Mouse (Mus musculus) kidney, postnatal 0 days (tissue): ENCODE results near the gene Dync2h1. TPM values are rescaled to one million over a fixed set of nuclear protein-coding genes. Genes with fewer than 3 reads are reported as not detected.

Source experiments
- ATAC-seq: fragments of 200-750 bp; cut with Nextera tagmentation; replicated peaks from 2 replicates; pipeline ENCODE4 v1.8.0; 2017; ENCODE audit warnings: low read depth, moderate number of reproducible peaks, moderate TSS enrichment, moderate library complexity; ENCODE audit not compliant: low FRiP score
- DNase-seq: peaks from one replicate; pipeline ENCODE4 v3.0.0-alpha.2; 2016; ENCODE audit warnings: low spot score
- H3K27ac ChIP-seq: fragments of 300-500 bp; sonication (generic); 2 replicates; pipeline ENCODE4 v1.5.1; 2014; ENCODE audit warnings: mild to moderate bottlenecking
- H3K27me3 ChIP-seq: fragments of 300-500 bp; sonication (generic); 2 replicates; pipeline ENCODE4 v1.6.1; 2014; ENCODE audit warnings: low read length, mixed read lengths; ENCODE audit not compliant: insufficient read depth
- H3K36me3 ChIP-seq: fragments of 300-500 bp; sonication (generic); 2 replicates; pipeline ENCODE4 v1.6.1; 2014; ENCODE audit warnings: low read length, mixed read lengths; ENCODE audit not compliant: insufficient read depth
- H3K4me1 ChIP-seq: fragments of 300-500 bp; sonication (generic); replicated peaks from 2 replicates; pipeline ENCODE4 v1.6.1; 2014; ENCODE audit warnings: antibody characterized with exemption, low read length, mixed read lengths; ENCODE audit not compliant: insufficient read depth
- H3K4me2 ChIP-seq: fragments of 300-500 bp; sonication (generic); 2 replicates; pipeline ENCODE4 v1.6.1; 2014; ENCODE audit warnings: mild to moderate bottlenecking, low read length, moderate library complexity, mixed read lengths
- H3K4me3 ChIP-seq: fragments of 300-500 bp; sonication (generic); replicated peaks from 2 replicates; pipeline ENCODE4 v1.5.1; 2014; ENCODE audit warnings: low read depth, low read length
- H3K9ac ChIP-seq: fragments of 300-500 bp; sonication (generic); 2 replicates; pipeline ENCODE4 v1.6.1; 2014; ENCODE audit warnings: low read depth, low read length
- H3K9me3 ChIP-seq: fragments of 300-500 bp; sonication (generic); replicated peaks from 2 replicates; pipeline ENCODE4 v1.6.1; 2016; ENCODE audit warnings: low read length, inconsistent platforms, mixed read lengths
- CTCF ChIP-seq: IDR thresholded peaks from 2 replicates; pipeline ENCODE4 v1.5.1; 2016; ENCODE audit warnings: antibody characterized with exemption, low read depth, mild to moderate bottlenecking, moderate library complexity
- WGBS: fragments of 180-500 bp; shearing (Covaris S2); extraction: QIAGEN DNeasy Blood & Tissue Kit; methylation state at CpG from one replicate; pipeline ENCODE4 v1.1.7; 2014; 5-methylcytosine and 5-hydroxymethylcytosine counted together
- polyA plus RNA-seq: library from polyadenylated mRNA; unstranded; fragments of >200 nt; fragmentation: Nextera tagmentation; extraction: Ambion mirVana; gene quantifications from 2 replicates; pipeline ENCODE4 v1.2.1, GENCODE M21; 2015

Dync2h1 gene
- polyA plus RNA-seq, 1 experiment from 2014 or later, result 14.9 TPM

- Histone ChIP-seq H3K27ac (peak overlapping the region; percentile 63; the same call in 1 of the 2 replicates), H3K9me3 (no peaks in the 10 kb centered on the region), H3K27me3 (no peaks in the 10 kb centered on the region), H3K4me1 (no peaks in the 10 kb centered on the region), H3K36me3 (0 out of 2 replicates have a peak, but pooled peaks cover 4% of the 10 kb centered on the region), H3K4me3 (peak overlapping the region; percentile 56), H3K4me2 (peak overlapping the region; percentile 89), H3K9ac (peak overlapping the region; percentile 70)
- DNase-seq (peak; percentile 94), ATAC-seq (peak; percentile 100)
- no peak for TF ChIP-seq CTCF
- 9% methylated on average over 41 of the region's 41 CpGs for WGBS
Measured at GRCm38 (mm10) chr9:7176618-7177610, 7.3 kb downstream of the Dync2h1 start.

GRCm38 (mm10) chr9:7173756-7174155 lies 10.5 kb downstream of the Dync2h1 start:
- Histone ChIP-seq H3K9ac (no peak overlapping the region), H3K9me3 (no peaks in the 10 kb centered on the region), H3K4me1 (no peaks in the 10 kb centered on the region), H3K27ac (no peak overlapping the region), H3K4me2 (no peak overlapping the region), H3K27me3 (no peaks in the 10 kb centered on the region), H3K4me3 (no peak overlapping the region), H3K36me3 (0 out of 2 replicates have a peak, but pooled peaks cover 4% of the 10 kb centered on the region)
- WGBS, result 93% methylated on average over 1 of the region's 1 CpGs
- ATAC-seq, result no peak
- no peak for TF ChIP-seq CTCF
- no peak for DNase-seq

- Histone ChIP-seq H3K4me1 (no peaks in the 10 kb centered on the region), H3K9me3 (no peaks in the 10 kb centered on the region), H3K27ac (no peak overlapping the region), H3K9ac (no peak overlapping the region), H3K4me2 (no peak overlapping the region), H3K4me3 (no peak overlapping the region), H3K36me3 (0 out of 2 replicates have a peak, but pooled peaks cover 8% of the 10 kb centered on the region), H3K27me3 (no peaks in the 10 kb centered on the region)
- ATAC-seq (no peak), DNase-seq (no peak)
- 92% methylated on average over 6 of the region's 6 CpGs for WGBS
- no peak for TF ChIP-seq CTCF
Measured at GRCm38 (mm10) chr9:7167339-7167998, 16.8 kb downstream of the Dync2h1 start.

GRCm38 (mm10) chr9:7160688-7161087 lies 23.6 kb downstream of the Dync2h1 start:
- ATAC-seq (no peak), DNase-seq (no peak)
- WGBS, result 93% methylated on average over 5 of the region's 5 CpGs
- H3K9me3 ChIP-seq, result no peaks in the 10 kb centered on the region
- no peak overlapping the region for H3K4me2 ChIP-seq
- no peak overlapping the region for H3K9ac ChIP-seq
- no peak overlapping the region for H3K4me3 ChIP-seq
- TF ChIP-seq CTCF, result no peak
- no peaks in the 10 kb centered on the region for H3K4me1 ChIP-seq
- H3K27me3 ChIP-seq, result no peaks in the 10 kb centered on the region
- H3K36me3 ChIP-seq, result peaks cover 17% of the 10 kb centered on the region; the same call in 1 of the 2 replicates
- no peak overlapping the region for H3K27ac ChIP-seq

- no peak overlapping the region for H3K9ac ChIP-seq
- no peak overlapping the region for H3K4me2 ChIP-seq
- H3K4me1 ChIP-seq, result no peaks in the 10 kb centered on the region
- 69% methylated on average over 3 of the region's 3 CpGs for WGBS
- peaks cover 17% of the 10 kb centered on the region; the same call in 1 of the 2 replicates for H3K36me3 ChIP-seq
- no peaks in the 10 kb centered on the region for H3K9me3 ChIP-seq
- H3K4me3 ChIP-seq, result no peak overlapping the region
- no peaks in the 10 kb centered on the region for H3K27me3 ChIP-seq
- TF ChIP-seq CTCF, result no peak
- no peak for DNase-seq
- no peak for ATAC-seq
- H3K27ac ChIP-seq, result no peak overlapping the region
Measured at GRCm38 (mm10) chr9:7159718-7160117, 24.5 kb downstream of the Dync2h1 start.

GRCm38 (mm10) chr9:7158605-7159004 lies 25.6 kb downstream of the Dync2h1 start:
- peaks cover 20% of the 10 kb centered on the region; the same call in 1 of the 2 replicates for H3K36me3 ChIP-seq
- 89% methylated on average over 7 of the region's 7 CpGs for WGBS

More at GRCm38 (mm10) chr9:7158605-7159004, 25.6 kb downstream of the Dync2h1 start:
- no peaks in the 10 kb centered on the region for H3K9me3 ChIP-seq
- TF ChIP-seq CTCF, result no peak
- no peak for DNase-seq
- H3K9ac ChIP-seq, result no peak overlapping the region
- H3K4me1 ChIP-seq, result no peaks in the 10 kb centered on the region
- H3K4me2 ChIP-seq, result no peak overlapping the region
- H3K27ac ChIP-seq, result no peak overlapping the region
- no peak for ATAC-seq
- H3K27me3 ChIP-seq, result no peaks in the 10 kb centered on the region
- H3K4me3 ChIP-seq, result no peak overlapping the region
